Mouse (Mus musculus) kidney, adult 8-10 months (tissue): ENCODE data around the gene Cdk11b.
A peak's percentile ranks its signal among the peaks of the same experiment; 100 is the strongest.

ENCODE experiments used
- DNase-seq, 2 experiments: peaks; one replicate each; pipeline ENCODE4 v3.0.0; 2022

The Cdk11b gene

DNA sequence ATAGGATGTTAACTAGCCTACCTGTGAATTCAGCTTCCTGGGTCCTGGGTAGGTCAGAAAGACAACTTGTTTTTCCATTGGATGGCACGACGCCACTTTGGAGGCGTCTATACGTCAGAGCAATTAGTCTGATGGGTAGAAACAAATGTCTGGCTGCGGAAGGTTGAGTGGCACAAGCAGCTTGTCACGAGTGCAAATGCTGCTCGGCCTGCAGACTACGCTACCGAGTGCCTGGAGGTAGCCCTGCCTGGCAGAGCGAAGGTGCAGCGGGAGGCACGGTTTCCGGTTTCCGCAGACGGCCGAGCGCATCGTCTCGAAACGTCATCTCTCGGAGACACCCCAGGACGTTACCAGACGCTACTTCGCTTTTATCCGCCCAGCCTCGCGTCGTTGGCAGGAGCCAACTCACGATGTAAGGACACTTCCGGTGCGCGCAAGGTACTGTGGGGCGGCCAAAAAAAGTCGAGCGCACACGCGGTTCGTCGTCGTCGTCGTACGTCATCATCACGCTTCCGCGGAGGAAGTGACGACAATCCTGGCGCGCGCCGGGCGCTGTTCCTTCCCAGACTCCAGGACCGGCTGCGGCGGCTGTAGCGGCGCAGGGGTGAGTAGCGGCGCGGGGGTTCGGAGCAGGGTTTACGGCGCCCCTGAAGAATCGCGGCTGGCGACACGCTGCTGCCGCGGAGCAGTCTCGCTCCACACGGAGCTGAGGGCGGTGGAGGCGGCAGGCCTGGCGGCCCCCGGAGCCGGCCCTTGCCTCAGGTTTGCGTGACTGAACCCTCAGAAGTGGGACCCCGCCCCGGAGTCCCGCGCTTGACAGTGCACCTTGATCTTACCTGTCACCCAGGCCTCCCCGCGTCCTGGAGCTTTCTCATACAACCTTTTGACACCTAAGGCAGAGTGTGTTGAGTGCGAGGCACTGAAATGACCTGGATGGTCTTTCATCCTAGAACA lies at the start of gene Cdk11b:
Gene Cdk11b, plus strand, starts transcription at position 517 of the 954 bp plus-strand sequence.
- peak; percentile 96 to 97 for DNase-seq

DNA sequence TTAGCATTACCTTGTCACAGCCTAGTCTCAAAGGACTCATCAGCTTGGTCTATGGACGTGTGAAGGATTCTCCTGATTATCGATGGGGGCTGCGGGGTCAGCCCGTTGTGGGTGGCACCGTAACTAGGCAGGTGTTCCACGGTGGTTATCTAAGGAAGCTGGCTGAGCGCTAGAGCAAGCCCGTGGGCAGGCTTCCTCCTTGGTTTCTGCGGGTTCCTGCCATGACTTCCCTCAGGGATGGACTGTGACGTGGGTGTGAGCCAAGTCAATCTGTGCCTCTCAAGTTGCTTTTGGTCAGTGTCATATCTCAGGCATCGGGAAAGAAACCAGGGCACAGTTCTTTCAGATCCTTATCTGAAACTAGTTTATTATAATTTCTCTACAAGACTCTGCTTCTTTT lies 49.7 kb upstream of the Cdk11b start:
- no peak for DNase-seq

DNA sequence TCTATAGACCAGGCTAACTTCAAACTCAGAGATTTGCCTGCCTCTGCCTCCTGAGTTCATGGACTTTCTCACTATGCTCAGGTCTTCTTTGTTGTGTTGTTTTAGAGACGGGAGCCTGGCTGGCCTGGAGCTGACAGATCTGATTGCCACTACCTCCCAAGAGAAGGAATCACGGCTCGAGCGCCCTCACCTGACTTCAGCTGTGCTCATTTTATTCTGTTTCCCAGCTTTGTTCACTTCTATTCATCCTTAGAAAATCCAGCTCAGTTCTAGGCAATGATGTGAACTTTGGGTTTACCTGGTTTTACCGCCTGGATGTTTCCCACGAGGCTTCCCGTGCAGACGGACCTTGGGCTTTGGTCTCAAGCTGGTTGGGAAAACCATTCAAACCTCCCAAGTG lies 49.1 kb upstream of the Cdk11b start:
- no peak for DNase-seq

DNA sequence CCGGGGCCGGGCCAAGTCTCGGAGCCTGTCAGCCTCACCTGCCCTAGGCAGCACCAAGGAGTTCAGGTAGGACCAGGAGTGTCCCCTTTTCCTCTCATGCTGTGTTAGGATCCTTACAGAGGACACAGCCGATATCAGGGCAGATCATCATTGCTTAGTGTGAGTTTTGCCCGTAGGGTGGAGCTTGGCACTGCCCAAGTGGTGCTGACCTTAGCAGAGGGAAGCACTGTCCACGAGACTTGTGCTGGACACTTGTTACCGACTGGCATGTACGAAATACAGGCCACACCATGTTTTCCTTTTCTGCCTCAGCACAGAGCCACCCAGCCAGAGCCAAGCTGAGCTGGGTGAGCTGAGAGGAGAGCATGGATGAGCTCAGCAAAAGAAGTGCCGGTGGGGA lies 47.5 kb upstream of the Cdk11b start:
- peak in 1 of 2 experiments; percentile 57 for DNase-seq

DNA sequence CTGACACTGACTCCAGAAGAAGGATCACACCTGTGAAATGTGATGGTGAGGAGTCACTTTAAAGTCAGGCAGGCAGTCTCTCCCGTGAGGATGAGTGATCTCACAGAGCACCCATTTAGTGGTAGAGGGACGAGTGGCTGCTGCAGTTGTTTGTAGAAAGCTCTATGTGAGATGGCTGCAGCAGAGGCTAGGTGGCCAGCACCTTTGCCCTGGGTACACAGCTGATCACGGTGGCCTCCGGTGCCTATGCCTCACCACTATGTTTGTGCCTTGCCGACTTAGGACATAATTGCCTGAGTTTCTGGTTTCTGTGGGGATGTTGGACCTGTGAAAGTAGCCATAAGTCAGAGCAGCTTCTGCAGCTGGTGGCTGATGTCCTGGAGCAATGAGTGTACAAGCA lies 46.9 kb upstream of the Cdk11b start:
- DNase-seq, result no peak

DNA sequence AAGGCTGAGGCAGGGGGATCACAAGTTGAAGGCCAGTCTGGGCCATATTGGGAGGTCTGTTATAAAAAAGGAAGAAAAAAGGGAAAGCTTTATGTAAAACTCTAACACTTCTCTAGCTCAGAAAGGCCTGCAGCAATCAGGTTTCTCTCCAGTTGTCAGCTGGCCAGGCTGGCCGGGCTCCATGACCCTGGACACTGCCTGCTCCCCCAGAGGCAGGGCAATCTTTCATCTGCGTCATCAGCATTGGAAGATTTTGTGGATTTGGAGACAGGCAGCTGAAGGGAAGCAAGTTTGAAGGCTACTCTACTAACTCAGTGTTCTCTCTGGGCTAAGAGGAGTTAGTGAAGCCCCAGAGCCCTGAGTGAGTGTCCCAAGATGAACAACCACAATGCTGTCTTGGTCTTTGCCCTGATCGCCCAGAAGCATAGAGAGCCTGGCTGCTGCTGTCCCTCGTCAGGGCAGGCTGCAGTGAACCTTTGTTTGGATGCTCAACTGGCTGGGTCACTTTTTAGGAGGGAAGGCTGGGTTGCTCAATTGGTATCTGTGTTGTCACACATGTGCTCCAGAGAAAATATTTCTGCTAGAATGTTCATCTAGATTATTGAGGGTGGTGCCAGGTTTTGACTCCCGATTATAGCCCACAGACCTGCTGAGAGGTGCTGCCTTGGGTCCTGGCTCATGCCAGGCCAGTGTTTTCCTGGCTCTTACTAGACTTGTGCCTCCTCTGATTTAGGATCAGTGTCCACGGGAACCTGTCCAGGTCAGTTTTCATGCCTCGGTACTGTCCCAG lies 46.1 kb upstream of the Cdk11b start:
- peak; percentile 64 to 70 for DNase-seq

DNA sequence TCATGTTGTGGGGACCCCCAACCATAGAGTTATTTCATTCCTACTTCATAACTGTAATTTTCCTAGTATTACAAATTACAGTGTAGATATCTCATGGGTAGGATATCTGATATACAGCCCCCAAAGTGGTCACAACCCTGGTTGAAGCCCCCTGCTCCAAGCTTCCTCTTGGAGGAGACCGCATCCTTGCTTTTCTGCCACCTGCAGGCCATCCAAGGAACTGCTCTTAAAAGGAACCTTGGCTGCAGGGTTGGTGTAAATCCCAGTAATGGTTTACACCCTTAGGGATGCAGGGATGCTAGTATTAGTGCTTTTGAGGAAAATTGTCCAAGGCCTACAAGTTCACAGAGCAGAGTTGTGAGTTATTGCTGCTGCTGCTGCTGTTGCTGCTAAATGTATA lies 44.2 kb upstream of the Cdk11b start:
- DNase-seq, result peak in 1 of 2 experiments; percentile 59

DNA sequence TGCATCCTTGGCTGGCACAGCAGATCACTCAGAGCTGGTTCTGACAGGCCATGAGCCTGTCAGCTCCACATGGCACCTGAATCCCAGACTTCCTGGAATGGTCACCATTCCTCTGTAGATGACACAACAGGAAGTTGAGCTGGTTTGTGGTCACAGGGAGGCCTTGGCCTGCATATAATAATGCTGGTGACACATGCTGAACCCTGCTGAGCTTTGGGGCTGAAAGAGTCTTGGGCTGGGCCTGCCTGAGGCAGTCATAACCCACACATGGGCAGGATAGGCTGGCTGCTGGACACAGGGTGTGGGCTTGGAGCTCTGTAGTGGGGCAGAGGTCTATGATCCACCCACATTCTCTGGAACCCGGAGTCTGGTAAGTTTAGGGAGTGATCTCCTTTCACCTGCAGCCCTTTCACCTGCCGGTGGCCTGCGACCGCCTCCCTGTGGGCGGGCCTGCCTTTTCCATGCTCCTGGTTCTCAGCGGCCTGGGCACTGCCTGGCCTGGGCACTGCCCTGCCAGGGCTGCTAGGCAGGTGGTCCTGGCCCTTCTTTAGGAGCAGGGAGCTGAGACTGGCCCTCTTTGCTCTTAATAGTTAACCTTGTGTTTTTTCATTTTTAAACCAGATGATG lies 42.3 kb upstream of the Cdk11b start:
- DNase-seq, result no peak

DNA sequence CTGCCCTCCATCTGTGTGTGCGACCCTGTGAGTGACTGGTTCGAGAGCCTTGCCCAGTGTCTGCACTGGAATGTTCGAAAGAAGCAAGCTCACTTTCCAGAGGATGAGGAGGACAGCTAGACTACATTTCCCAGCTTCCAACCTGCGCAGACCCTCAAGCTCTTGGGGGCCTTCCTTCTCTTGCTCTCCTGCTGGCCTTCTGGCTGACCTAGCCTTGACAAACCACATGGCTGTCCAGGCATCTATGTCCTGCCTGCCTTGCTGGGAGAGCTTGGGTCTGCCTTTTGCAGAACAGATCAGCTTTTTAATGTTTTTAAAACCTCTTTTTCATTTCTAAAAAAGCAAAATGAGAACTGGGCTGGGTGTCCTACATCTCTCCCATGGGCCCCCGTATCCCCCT lies 35.3 kb upstream of the Cdk11b start:
- no peak for DNase-seq

DNA sequence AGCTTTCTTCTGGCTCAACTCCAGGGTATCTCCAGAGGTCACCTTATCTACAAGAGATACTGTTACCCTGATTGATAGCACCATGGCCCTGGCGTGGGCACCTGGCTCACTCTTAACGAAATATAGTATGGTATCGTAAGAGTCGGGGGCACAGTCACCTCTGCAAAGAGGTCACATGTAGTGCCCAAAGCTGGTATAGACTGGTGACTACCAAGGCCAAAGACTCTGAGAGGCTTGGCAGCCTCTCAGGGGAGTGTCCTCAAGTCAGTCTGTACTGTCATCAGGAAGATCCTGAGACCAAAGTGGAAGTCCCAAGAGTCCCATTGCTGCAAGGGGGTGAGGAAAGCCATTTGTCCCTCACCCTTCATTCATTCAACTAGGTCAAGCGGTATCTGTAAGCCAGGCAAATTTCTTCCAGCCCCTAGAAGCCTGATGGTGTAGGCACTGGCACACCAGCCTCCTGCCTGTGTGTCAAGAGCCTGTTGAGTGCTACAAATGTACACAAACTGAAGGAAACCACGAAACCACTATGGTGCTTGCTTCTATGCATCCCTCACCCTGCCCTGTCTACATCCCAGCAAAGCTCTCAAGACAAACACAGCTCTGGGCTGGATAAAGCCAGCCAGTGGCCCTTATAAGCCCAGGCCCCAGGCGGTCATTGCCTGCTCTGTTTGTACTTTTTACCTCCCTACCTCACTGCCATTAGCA lies 33.5 kb upstream of the Cdk11b start:
- no peak for DNase-seq

DNA sequence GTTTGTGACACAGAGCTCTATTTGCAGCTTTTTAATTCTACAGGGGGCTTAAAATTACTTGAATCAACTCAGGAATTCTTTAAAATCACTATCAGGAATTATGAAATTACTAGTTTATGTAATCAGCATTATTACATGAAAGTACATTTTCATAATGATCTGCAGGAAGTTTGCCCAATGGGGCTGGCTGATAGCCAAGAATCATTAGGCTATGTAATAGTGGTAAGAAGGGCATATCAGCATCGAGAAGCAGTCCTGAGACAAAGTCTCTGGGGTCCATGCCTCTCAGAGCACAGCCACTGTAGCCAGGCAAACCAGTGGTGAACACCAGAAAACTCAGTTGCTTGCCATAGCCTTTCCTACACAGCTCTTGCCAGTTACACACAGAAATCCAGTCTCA lies 30.9 kb upstream of the Cdk11b start:
- DNase-seq, result no peak

DNA sequence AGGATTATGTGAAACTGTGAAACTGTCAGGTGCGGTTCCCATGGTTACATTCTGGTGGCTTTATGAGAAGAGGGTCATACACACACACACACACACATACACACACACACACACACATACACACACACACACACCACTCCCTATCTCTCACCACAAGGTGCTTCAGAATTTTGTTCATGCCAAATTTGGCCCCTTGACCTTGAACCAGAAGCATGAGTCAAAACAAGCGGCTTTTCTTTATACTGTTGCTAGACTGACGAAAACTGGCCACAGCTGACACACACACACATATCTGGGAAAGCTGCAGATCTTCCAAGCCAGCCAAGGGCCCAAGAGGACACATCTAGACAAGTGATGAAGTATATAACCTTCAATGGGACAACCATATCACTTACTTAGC lies 28.9 kb upstream of the Cdk11b start:
- no peak for DNase-seq

DNA sequence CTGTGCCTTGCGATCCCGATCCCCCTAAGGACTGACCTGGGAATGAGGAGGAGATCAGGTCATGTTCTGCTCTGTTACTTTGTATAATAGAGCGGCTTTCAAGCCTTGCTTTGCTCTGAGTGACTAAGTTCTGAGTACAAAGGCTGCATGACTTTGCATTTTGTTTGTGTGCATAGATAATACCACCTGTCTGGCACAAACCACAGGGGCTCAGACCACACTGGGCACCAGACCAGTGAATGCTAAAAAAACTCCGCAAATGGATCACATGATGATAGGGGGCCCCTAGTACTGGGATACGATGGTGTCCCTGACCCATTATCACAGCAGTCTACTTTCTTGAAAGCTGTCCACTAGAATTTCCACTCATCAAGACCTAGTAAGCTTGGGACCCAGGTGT lies 28.0 kb upstream of the Cdk11b start:
- no peak for DNase-seq

DNA sequence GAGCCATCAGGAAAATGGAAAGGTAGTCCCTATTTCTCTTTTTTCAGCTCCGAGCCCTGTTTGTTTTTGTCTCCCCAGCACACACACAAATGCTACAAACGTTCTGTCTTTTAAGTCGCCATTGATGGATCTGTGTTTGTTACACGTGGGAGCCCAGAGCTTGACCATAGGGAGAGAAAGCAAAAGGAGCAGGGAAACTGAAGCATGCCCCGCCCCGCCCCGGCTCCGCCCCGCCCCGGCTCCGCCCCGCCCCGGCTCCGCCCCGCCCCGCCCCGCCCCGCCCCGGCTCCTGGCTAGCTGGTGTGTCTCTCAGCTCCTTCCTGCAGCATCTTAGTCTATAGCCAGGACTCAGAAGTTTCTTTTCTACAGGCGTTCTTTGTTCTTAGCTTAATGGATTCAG lies 26.1 kb upstream of the Cdk11b start:
- DNase-seq, result no peak

DNA sequence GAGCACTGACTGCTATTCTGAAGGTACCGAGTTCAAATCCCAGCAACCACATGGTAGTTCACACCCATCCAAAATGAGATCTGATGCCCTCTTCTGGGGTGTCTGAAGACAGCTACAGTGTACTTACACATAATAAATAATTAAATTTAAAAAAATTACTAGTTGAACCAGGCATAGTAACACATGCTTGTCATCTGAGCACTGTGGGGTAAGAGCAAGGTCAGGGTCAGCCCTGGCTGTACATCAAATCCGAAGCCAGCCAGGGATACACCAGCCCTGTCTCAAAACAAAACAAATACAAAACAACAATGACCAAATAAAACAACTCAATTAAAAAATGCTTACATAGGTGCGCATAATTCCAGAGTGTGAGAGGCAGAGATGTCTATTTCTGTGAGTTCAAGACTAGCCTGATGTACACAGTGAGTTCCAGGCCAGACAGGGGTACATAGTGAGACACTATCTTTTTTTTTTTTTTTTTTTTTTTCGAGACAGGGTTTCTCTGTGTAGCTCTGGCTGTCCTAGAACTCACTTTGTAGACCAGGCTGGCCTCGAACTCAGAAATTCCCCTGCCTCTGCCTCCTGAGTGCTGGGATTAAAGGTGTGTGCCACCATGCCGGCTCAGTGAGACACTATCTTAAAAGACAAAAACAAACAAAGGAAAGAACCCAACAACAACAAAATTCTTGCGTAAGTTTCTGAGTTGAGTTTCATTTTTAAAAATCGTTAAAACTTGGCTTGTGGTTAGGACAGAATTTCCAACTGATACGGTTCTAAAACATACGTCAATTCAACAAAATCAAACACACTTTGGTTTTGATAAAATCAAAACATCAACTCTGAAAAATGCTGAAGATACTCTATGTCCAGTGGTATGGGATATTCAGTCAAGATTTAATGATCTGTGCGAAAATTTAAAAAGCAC lies 24.5 kb upstream of the Cdk11b start:
- DNase-seq, result no peak

DNA sequence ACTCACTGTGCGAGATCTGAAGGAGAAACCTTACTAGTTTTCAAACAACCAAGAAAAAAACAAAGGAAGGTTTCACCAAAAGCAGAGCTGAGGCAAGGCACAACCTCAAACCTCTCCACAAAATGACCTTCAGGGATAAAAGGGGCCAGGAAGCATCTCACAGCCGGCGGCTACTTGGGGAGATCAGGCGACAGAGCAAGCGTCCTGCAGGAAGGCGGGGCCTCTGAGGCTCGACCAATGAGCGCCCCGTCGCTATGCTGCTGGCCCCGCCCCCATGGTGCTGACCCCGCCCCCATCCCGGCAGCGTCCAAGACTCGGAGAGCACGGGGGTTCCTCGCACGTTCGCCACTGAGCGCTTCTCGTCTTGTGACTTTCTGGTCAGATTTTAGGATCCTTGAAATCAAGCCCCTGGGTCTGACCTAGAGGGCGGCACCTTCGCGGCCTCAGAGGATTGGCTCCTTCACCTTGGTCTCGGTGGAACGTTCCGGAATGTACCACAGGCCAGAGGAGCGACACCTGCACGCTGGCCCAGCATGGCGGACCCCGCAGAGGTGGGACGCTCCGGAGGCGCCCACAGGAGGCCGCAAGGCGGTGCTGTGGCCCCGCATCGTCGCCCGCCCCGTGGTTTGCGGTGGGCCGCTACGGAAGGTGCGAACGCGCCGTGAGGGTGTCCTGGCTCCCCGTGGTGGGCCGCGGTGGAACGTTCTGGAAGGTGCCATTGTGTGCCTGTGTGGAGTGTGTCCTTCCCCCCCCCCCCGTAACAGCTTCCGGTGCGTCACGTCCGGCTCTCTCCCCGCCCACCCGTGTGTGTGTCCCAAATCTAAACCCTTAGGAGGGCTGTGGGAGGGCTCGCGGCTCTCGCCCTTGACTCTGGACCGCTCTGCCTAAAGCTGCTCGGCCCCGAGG lies 23.3 kb upstream of the Cdk11b start, which contains the start of gene Slc35e2:
Gene Slc35e2, plus strand, starts transcription at position 326 of the 906 bp plus-strand sequence.
- peak; percentile 89 to 91 for DNase-seq

DNA sequence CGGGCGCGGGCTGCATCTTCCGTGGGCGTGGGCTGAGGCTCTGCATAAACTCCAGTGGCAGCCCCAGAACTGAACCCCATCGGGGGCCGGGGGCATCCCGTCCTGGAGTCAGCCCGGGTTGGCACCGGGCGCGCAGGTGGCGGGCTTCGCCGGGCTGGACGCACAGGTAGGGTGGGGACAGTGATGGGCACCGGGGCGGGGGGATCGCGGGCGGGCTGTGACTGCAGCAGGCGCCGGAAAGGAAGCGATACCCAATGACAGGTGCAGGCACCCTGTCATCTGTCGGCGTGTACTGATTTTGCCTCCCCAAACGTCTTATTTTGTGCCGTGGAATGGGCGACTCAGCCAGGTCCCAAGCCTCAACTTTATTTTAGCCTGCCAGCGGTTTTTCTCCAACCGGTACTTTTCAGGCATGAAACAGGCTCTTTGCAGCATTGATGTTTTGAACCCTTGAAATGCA lies 22.6 kb upstream of the Cdk11b start:
- DNase-seq, result no peak

DNA sequence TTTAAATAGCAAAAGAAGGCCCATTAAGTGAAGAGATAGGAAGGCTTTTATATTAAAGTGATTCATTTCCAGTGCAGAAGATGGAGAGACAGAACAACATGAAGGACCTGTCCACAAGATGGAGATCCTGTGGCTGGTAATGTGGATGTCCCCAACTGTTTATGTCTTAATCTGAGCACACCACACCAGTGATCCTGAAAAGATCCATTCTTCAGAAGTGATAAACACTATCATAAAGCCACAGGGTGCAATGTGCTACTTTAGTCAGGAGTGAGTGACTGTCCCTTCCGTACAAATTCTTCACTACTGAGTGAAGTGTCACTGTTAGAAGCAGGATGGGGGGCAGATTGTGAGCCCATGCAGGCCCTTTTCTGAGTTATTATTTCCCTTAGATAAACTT lies 21.9 kb upstream of the Cdk11b start:
- DNase-seq, result no peak

DNA sequence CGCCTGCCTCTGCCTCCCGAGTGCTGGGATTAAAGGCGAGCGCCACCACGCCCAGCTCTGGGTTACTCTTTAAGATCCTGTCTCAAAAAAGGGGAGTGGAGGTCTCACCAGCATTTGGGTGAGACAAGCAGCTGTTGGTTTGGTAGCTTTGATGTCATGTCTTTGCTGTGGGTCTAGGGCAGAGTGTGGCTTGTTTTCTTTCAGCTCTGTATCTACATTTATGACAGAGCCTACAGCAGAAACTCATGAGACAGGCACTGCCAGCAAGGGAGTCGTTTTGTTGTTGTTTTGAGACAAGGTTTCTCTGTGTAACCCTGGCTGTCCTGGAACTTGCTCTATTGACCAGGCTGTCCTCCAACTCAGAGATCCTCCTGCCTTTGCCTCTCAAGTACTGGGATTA lies 20.9 kb upstream of the Cdk11b start:
- no peak for DNase-seq

DNA sequence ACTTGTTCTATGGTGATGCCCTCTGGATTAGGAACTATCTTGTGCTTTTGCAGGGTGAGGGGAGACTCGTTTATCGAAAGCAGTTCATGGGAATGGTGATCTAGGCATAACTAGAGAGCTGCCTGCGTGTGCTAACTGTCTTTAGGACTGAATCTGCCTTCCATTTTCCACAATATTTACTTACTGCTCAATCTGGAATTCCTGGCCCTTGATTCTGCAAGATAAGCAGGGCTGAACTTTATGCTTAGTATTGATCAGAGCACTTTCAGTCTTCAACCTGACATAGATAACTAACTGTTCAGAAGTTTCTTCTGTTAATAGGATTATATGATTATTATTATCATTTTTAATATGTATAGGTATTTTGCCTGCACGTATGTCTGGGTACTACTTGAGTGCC lies 19.5 kb upstream of the Cdk11b start:
- DNase-seq, result no peak
